Mouse (Mus musculus): ENCODE measurements around the gene 4930564D02Rik. TPM values are rescaled to one million over a fixed set of nuclear protein-coding genes. Genes with fewer than 3 reads are reported as not detected.

The 4930564D02Rik gene
- polyA plus RNA-seq, 1 experiment from 2014 or later = not detected

DNA sequence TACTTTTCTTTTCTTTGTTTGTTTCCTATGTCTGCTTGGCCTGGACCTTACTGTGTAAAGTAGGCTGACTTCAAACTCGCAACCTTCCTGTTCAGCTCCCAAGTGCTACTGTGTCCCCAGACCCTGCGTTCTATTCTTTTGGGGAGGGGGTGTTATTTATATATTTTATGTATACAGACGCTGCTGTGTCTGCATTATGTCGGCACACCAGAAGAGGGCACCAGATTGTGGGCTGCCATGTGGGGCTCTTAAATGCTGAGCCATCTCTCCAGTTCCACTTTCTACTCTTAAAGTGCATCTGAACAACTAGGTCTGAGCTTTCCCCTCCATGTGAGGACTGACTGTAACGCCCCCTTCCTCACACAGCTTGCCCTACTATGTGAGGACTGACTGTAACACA is 22.9 kb upstream of the 4930564D02Rik start:
- Histone ChIP-seq H3K27me3 (no peaks in the 10 kb centered on the region), H3K4me2 (no peak overlapping the region), H3K4me1 (replicated peaks) (peaks cover 77% of the 10 kb centered on the region), H3K27ac (no peak overlapping the region), H3K36me3 (no peaks in the 10 kb centered on the region), H3K4me3 (no peak overlapping the region), H3K9ac (no peak overlapping the region), H3K9me3 (replicated peaks) (no peaks in the 10 kb centered on the region)
- WGBS = 82% methylated on average over 5 of the region's 5 CpGs
- ATAC-seq (replicated peaks; ENCODE audit: insufficient number of reproducible peaks, insufficient read depth, low FRiP score, low read depth) = no peak

DNA sequence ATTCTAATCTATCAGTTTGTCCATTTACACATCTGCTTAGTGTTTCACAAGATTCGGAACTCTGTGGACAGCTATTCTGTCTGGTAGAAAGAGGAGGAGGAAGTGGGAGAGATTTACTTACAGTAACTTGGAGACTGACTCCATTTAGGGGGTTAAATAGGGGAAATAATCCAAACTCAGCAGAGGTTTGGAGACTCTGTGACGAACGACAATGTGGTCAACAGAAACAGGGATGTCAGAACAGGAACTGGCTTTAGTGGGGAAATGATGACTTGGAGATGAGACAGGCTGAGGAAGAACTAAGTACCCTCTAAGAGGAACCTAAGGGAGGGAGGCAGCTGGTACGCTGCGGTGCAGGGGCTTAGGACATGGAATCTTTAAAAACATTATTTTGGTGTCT is 19.8 kb upstream of the 4930564D02Rik start:
- Histone ChIP-seq H3K4me2 (peak overlapping the region; percentile 50), H3K36me3 (no peaks in the 10 kb centered on the region), H3K27ac (peak overlapping the region; percentile 83), H3K4me3 (peak overlapping the region; percentile 12; the same call in 1 of the 2 replicates), H3K9me3 (replicated peaks) (no peaks in the 10 kb centered on the region), H3K9ac (0 out of 2 replicates have a peak overlapping the region, but pooled peaks have one; percentile 12), H3K4me1 (replicated peaks) (peaks cover 81% of the 10 kb centered on the region), H3K27me3 (no peaks in the 10 kb centered on the region)
- 24% methylated on average over 5 of the region's 5 CpGs for WGBS
- no peak for ATAC-seq (replicated peaks; ENCODE audit: insufficient number of reproducible peaks, insufficient read depth, low FRiP score, low read depth)

DNA sequence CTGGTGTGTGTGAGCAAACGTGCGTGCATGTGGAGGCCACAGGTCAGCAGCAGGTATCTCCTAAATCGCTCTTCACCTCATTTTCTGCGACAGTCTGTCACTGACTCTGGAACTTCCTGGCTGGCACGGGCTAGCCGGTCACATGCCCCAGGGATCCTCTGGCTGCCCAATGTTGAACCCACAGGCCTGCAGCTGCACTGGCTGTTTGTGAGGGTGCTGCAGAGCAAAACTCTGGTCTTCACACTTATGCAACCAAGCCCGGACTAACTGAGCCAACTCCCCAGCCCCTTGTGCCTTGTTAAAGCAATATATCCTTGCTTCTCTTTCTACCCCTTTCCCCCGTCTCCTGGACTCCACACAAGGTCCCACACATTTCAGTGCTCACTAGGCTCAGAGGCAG is 19.0 kb upstream of the 4930564D02Rik start:
- Histone ChIP-seq H3K9me3 (replicated peaks) (no peaks in the 10 kb centered on the region), H3K9ac (0 out of 2 replicates have a peak overlapping the region, but pooled peaks have one; percentile 12), H3K27me3 (no peaks in the 10 kb centered on the region), H3K27ac (peak overlapping the region; percentile 83), H3K36me3 (no peaks in the 10 kb centered on the region), H3K4me3 (0 out of 2 replicates have a peak overlapping the region, but pooled peaks have one; percentile 10), H3K4me2 (peak overlapping the region; percentile 50), H3K4me1 (replicated peaks) (peaks cover 78% of the 10 kb centered on the region)
- no peak for ATAC-seq (replicated peaks; ENCODE audit: insufficient number of reproducible peaks, insufficient read depth, low FRiP score, low read depth)
- 20% methylated on average over 8 of the region's 8 CpGs for WGBS

DNA sequence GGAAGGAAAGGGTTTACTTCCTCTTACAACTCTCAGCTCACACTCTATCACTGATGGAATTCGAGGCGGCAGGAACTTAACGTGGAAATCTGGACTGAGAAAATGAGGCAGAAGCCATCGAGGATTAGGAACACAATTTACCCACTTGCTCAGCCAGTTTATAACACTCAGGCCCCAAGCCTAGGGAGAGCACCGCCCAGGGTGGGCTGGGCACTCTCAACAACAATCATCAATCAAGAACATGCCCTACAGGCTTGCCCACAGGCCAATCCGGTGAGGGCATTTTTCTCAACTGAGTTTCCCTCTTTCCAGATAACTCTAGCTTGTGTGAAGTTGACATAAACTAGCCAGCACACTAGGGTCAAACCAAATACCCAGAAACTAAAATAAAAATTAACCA is 16.8 kb upstream of the 4930564D02Rik start:
- Histone ChIP-seq H3K4me2 (peak overlapping the region; percentile 39), H3K27ac (0 out of 2 replicates have a peak overlapping the region, but pooled peaks have one; percentile 18), H3K36me3 (no peaks in the 10 kb centered on the region), H3K9ac (no peak overlapping the region), H3K27me3 (no peaks in the 10 kb centered on the region), H3K4me3 (0 out of 2 replicates have a peak overlapping the region, but pooled peaks have one; percentile 10), H3K4me1 (replicated peaks) (peaks cover 77% of the 10 kb centered on the region), H3K9me3 (replicated peaks) (no peaks in the 10 kb centered on the region)
- ATAC-seq (replicated peaks; ENCODE audit: insufficient number of reproducible peaks, insufficient read depth, low FRiP score, low read depth) = no peak
- 32% methylated on average over 6 of the region's 6 CpGs for WGBS

DNA sequence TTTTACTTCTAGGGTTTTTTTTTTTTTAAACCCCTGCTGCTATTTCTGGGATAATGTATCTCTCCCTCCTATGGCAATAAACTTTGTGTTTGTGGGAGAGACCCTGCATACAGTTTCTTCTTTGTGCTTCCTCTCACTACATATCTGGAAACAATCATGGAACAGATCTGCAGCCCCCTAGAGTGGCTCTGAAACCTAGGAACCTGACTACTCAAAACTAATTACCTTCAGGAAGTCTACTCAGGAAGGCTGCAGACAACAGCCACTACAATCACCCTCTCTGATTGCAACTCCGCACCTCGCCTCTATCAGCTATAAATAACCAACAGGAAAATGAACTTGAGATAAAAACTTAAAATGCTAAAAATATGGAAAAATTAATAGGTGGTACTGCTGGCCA is 15.5 kb upstream of the 4930564D02Rik start:
- peak overlapping the region; percentile 89 for H3K27ac ChIP-seq
- no peaks in the 10 kb centered on the region for H3K36me3 ChIP-seq
- peak overlapping the region; percentile 98 for H3K4me3 ChIP-seq
- H3K4me2 ChIP-seq = peak overlapping the region; percentile 75
- no peaks in the 10 kb centered on the region for H3K9me3 ChIP-seq (replicated peaks)
- peak overlapping the region; percentile 93; the same call in 1 of the 2 replicates for H3K9ac ChIP-seq
- no peak for ATAC-seq (replicated peaks; ENCODE audit: insufficient number of reproducible peaks, insufficient read depth, low FRiP score, low read depth)
- H3K27me3 ChIP-seq = no peaks in the 10 kb centered on the region
- WGBS = 6% methylated on average over 2 of the region's 2 CpGs
- H3K4me1 ChIP-seq (replicated peaks) = peaks cover 78% of the 10 kb centered on the region

DNA sequence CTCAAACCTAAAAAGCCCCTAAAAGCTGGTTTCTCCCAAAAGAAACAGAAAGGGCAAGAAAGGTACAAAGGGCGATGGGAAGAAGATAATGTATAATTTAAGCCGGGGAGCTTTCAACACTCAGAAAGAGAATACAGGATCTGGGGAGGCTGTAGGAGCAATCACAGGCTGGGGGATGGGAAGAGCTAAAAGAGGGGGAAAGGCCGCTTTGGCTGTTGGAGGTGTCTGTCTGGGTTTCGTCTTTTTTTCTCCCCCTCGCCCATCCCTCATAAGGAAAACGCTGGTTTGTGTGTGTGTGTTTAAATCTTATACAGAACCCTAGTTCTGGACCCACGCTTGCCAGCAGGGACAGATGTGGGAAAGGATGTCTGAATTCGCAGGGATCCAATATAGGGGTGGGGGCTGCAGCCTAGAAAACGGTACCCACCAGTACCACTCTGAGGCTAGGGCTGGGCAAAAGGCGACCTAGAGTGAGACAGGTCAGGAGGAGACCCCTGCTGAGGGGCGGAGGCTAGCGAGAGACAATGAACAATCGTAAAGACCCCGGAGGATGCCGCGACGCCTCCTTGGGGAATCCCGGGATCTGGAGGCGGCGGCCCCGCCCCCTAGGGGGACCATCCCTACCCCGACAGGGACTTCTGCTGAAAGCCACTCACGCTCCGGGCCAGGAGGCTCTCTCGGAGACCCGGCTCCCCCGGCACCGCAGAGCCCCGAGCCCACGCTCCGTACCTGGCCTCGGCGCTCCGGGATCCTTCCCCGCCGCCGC is 14.3 kb upstream of the 4930564D02Rik start:
- Histone ChIP-seq H3K9me3 (replicated peaks) (no peaks in the 10 kb centered on the region), H3K4me3 (peak overlapping the region; percentile 98), H3K9ac (peak overlapping the region; percentile 93), H3K4me1 (replicated peaks) (peaks cover 66% of the 10 kb centered on the region), H3K36me3 (no peaks in the 10 kb centered on the region), H3K27me3 (no peaks in the 10 kb centered on the region), H3K27ac (peak overlapping the region; percentile 89), H3K4me2 (peak overlapping the region; percentile 75)
- peak; percentile 30 for ATAC-seq (replicated peaks; ENCODE audit: insufficient number of reproducible peaks, insufficient read depth, low FRiP score, low read depth)
- under 1% methylated on average over 37 of the region's 37 CpGs for WGBS

DNA sequence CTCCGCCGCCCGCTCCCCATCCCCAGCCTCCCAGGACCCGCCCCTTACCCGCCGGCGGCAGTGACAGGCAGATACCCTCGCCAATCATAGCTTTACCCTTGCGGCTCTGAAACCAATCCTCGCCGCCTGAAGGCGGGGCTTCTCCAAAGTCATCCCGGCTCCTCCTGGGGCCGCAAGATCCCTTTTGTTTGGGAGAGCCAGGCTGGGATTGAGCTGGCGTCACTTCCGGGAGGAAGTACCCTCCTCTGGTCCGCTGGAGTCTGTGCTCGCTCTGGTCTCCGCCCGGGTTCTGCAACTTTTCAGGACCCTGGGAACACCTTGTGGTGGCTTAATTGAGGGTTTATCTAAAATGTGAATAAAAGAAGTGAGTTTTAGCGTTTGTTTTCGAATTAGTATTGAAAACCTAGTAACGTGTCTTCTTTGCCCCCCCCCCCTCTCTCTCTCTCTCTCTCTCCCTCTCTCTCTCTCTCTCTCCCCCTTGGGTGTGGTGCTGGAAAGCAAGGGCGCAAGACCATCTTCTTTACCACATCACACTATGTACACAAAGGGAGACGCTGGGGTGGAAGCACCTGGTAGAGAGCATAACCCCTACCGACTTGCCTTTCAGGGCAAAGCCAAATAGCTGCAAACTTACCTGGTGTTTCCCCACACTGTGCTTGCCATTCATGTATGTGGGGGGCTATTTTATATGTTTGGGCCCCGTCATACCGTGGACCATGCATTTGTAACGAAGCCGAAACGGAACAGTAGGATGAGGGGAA is 13.5 kb upstream of the 4930564D02Rik start, which contains the start of gene Cttnbp2nl:
Gene Cttnbp2nl (minus strand): TSS at position 210 of the 761 bp plus-strand sequence.
- Histone ChIP-seq H3K4me3 (peak within 1 kb of the TSS; percentile 98), H3K4me1 (replicated peaks) (peaks cover 58% of the 10 kb centered on the region), H3K27ac (peak within 1 kb of the TSS; percentile 89), H3K4me2 (peak within 1 kb of the TSS; percentile 75), H3K9ac (peak within 1 kb of the TSS; percentile 93), H3K36me3 (no peaks in the 10 kb centered on the region), H3K9me3 (replicated peaks) (no peaks in the 10 kb centered on the region), H3K27me3 (no peaks in the 10 kb centered on the region)
- peak; percentile 95 for ATAC-seq (replicated peaks; ENCODE audit: insufficient number of reproducible peaks, insufficient read depth, low FRiP score, low read depth)
- WGBS = 2% methylated on average over 31 of the region's 31 CpGs

DNA sequence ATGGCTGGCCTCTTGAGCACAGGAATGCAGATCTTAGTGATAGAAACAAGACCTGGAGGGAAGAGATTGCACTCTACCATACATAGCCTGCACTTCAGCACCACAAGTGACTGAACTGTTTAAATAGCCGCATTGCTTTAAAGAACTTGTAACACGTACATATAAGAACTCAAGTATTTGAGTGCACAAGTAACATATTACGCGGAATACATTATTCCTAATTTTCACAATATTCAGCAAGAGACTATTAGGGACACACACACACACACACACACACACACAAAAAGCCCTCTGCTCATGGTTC is 13.0 kb upstream of the 4930564D02Rik start:
- no peaks in the 10 kb centered on the region for H3K27me3 ChIP-seq
- no peak for ATAC-seq (replicated peaks; ENCODE audit: insufficient number of reproducible peaks, insufficient read depth, low FRiP score, low read depth)
- peak overlapping the region; percentile 86 for H3K27ac ChIP-seq
- H3K36me3 ChIP-seq = no peaks in the 10 kb centered on the region
- no peaks in the 10 kb centered on the region for H3K9me3 ChIP-seq (replicated peaks)
- 54% methylated on average over 4 of the region's 4 CpGs for WGBS
- H3K4me3 ChIP-seq = peak overlapping the region; percentile 98
- peak overlapping the region; percentile 37 for H3K9ac ChIP-seq
- peak overlapping the region; percentile 75 for H3K4me2 ChIP-seq
- peaks cover 55% of the 10 kb centered on the region for H3K4me1 ChIP-seq (replicated peaks)

DNA sequence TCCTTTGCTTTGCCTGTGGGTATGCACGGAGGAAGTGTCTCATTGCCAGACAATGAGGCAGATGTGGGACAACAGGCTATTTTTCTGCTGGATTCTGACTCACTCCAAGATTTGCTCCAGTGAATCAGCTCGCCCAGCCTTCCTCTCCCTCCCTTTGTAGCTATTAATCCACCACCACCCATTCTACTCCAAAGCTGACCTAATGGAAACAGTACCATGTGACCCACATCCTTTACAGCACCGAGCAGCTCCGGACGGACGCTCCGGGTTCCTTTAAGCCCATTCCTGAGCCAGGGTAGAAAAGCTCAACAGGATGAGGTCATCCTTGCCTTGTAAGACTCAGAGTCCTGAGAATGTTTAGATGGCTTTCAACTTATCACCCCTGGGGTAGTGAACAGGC is 11.7 kb upstream of the 4930564D02Rik start:
- 0 out of 2 replicates have a peak overlapping the region, but pooled peaks have one; percentile 18 for H3K9ac ChIP-seq
- H3K4me1 ChIP-seq (replicated peaks) = peaks cover 52% of the 10 kb centered on the region

DNA sequence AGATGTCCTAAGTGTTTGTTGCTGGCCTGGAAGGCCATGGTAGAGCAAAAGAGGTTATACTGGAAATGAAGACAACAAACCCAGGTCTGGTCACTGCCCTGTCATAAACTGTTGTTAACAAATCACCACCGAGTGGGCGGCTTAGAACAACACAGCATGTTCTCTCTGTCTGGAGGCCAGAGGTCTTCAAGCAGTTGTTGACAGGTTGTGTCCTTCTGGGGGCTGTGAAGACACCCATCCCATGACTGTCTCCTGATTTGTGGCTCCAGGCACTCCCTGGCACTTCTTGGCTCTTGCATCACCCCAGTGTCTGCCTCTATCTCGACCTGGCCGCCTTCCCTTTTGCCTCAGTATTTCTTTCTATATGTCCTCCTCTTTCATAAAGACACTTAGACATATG is 11.0 kb upstream of the 4930564D02Rik start:
- ATAC-seq (replicated peaks; ENCODE audit: insufficient number of reproducible peaks, insufficient read depth, low FRiP score, low read depth) = no peak
- Histone ChIP-seq H3K4me3 (no peak overlapping the region), H3K4me1 (replicated peaks) (peaks cover 49% of the 10 kb centered on the region), H3K9me3 (replicated peaks) (no peaks in the 10 kb centered on the region), H3K27ac (peak overlapping the region; percentile 86), H3K27me3 (no peaks in the 10 kb centered on the region), H3K9ac (no peak overlapping the region), H3K4me2 (0 out of 2 replicates have a peak overlapping the region, but pooled peaks have one; percentile 75), H3K36me3 (no peaks in the 10 kb centered on the region)
- WGBS = 40% methylated on average over 4 of the region's 4 CpGs

More for the DNA sequence above, 11.7 kb upstream of the 4930564D02Rik start:
- Histone ChIP-seq H3K9me3 (replicated peaks) (no peaks in the 10 kb centered on the region), H3K4me2 (peak overlapping the region; percentile 75), H3K27ac (peak overlapping the region; percentile 86), H3K4me3 (no peak overlapping the region), H3K27me3 (no peaks in the 10 kb centered on the region), H3K36me3 (no peaks in the 10 kb centered on the region)
- 14% methylated on average over 7 of the region's 7 CpGs for WGBS
- ATAC-seq (replicated peaks; ENCODE audit: insufficient number of reproducible peaks, insufficient read depth, low FRiP score, low read depth) = peak; percentile 60

Measured in heart, embryonic 15.5 days (tissue).